Mouse (Mus musculus) kidney, adult 9 months (tissue): ENCODE results near the gene Arrb1.
A peak's percentile ranks its signal among the peaks of the same experiment; 100 is the strongest.
"Not testable (repeated sequence)": the region's sequence is repeated elsewhere in the genome, so short reads cannot be mapped to it uniquely, and the experiment has no call there.

Experiments used
- DNase-seq: peaks from one replicate; pipeline ENCODE4 v3.0.0; 2022

The Arrb1 gene

DNA sequence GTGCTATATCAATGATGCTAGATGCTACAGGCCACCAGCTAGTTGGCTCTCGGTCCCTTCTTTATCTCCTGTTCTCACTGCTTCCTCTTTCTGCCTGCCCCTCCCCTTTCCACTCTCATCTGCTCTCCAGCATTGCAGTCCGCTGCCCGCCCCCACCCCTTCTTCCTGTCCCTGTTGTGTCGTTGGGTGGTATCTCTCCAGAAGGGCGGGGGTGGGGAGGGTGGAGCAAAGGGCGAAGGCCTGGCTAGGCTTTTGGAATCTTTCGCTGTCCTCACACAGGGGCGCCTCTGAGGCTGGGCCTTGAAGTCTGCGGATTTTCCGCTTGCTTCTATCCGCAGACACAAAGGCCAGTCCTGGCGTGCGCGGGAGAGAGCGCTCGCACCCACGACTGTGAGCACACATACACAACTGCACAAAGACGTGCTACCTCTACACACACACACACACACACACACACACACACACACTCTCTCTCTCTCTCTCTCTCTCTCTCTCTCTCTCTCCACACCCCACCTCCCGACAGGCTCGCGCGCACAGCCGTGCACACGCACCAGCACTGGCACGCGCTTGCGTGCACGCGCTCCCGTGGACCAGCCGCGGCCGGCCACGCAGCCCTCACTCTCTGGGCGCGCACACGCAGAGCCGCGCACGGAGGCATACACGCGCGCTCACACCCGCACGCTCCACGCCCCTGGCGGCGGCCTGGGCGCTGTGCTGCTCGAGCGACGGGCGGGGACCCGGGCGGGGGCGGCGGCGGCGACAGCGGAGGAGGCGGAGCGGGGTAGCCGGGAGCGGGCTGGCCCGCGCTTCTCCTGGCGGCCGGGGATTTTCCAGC is at the start of gene Arrb1:
Gene Arrb1 (plus strand): TSS at position 566 of the 835 bp plus-strand sequence.
- DNase-seq, result peak; percentile 67

DNA sequence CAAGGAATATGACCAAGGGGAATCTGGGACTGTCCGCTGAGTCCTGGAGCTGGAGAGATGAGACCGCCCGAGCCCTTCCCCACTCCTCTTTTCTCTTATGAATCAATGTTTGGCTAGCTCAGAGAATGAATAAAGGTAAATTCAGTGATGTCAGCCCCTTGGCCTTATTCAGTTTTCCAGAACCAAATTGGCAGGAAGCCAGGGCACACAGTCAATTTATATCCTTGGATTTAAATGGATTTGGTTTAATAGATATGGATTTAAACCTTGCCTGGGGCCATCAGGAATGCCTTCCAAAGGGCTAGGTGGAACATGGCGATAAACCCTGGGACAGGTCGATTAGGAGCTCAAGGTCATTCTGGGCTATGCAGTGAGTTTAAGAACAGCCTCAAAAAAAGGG is 45.6 kb upstream of the Arrb1 start:
- DNase-seq, result no peak

DNA sequence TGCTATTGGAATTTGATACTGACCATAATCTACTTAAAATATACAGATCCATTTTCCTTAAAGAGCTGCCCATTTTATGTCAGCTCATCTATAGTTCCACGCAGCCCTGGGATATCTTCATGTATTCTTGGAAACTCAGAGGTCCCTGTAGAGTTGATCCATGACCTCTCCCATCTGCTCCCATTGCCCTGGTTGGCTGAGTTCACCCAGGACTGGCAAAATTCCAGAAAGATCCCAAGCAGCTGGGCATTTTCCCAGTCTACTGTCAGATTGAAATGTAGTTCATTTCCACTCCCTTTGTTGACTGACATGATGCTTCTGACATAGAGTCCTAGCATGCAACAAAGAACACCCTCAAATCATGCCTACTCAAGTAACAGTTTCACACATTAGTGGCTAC is 36.1 kb upstream of the Arrb1 start:
- DNase-seq, result no peak

DNA sequence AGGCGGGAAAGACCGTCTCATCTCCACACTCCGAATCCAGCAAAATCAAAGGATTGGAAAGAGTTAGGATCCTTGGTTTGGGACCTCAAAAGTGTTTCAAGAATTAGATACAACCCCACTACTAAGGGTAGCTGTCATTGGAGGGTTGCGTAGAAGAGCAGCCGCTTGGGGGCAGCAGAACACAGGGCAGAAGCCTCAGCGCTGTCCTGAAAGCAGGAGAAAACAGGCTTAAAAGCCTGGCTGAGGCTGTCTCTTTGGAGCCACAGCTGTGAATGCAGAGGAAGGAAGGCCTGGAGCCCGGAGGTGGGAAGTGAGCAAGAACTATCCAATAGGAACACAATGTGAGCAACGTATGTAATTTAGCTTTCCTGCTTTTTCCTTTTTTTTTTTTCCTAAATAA is 35.1 kb upstream of the Arrb1 start:
- DNase-seq, result peak; percentile 84

DNA sequence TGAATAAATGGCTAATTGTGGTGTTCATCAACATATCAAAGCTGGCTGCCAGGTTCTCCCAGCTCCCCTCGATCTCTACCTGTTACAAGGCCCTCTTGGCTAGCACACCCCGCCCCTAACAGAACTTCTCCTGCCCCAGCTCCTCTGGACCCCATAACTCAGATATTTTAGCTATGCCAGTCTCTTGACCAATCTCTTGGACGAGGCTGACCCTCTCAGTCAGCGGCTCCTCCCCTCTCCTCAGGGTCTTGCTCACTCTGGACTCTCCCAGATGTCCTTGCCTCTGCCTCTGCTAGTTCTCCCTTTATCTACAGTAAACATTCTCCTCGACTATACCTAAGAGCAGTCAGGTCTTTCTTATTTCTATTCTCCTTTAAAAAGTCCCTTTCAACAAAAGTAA is 34.6 kb upstream of the Arrb1 start:
- no peak for DNase-seq

DNA sequence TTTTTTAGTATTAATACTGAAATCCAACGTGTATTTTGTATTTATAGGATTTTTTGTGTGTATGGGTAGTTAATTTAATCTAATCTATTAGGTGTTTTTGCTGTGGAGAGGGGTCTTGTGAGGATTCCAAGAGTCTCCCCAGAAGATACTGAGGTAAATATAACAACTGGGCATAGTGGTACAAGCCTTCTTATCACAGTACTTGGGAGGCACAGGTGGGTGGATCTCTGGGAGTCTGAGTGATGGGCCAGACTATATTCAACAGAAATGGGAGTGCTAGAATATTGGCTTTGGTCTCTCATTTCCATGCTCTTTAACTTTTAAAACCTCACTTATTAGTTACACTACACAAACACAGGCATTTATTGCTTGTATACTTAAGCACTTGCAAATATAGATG is 34.1 kb upstream of the Arrb1 start:
- DNase-seq, result no peak

DNA sequence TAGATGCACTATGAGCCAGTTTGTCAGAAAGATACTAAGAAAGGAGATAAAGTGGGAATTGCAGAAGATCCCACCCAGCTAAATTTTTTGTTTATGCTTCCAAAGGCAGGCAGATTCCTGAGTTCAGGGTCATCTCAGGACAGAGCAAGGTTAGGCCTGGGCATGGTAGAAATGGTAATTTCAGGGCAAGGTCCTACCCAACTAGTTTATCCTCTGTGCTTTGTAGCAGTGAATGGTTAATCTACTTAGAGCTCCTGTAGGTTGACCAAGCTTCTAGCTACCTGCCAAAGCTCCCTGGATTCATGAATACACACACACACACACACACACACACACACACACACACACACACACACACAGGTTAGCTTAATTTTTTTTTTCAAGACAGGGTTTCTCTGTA is 30.7 kb upstream of the Arrb1 start:
- peak; percentile 58 for DNase-seq

DNA sequence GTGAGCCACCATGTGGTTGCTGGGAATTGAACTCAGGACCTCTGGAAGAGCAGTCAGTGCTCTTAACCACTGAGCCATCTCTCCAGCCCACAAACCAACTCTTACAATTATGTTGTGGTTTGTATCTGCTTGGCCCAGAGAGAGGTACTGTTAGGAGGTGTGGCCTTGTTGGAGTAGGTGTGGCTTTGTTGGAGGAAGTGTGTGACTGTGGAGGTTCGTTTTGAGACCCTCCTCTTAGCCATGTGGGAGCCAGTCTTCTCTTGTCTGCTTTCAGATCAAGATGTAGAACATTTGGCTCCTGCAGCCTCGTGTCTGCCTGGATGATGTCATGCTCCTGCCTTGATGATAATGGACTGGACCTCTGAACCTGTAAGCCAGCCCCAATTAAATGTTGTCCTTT is 27.1 kb upstream of the Arrb1 start:
- not testable (repeated sequence) for DNase-seq

DNA sequence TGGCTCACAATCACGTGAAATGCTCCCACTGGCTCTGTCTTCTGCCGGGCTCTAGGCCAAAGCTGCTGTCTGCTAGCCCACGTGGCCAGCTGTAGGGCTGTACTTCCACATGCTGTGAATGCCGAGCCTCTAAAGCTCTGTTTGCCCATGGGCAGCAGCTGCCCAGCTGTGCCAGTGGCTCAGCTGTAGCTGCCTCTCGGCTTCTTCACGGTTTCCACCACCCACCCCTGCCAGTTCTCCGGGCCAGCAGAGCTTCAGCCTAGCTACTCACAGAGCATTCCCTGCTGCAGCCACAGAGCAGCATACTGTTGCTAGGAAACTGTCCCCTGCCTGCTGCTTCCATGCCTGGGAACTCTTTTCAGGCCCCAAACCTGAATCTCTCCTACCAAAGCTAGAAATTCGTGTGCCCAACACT is 25.2 kb upstream of the Arrb1 start:
- peak; percentile 55 for DNase-seq

DNA sequence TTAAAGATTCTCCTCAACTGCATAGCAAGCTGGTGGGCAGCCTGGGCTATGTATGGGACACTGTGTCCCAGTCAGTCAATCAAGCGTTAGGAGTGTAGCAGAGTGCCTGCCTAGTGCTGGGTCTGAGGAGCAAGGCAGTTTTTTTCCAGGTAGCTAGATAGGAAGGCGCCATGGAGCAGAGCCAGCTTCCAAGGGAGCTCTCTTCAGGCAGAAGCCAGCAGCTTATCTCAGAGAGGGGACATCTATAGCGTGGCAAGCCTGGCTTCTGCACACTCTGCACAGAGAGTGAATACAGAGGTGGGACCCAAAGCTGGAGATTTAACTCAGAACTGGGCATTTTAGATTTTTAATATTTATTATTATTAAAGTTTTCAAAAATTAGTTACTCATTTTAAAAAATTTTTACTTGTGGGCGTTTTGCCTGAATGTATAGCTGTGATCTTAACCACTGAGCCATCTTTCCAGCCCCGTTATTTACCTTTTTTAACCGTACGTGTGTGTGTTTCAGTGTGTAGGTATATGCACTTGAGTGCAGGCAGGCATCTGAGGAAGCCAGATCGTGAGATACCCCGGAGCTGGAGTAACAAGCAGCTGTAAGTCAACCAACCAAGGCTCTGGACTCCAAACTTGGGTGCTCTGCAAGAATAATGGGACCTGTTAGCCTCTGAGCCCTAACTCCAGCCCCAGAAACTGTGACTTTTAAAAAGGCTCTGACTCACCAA is 19.0 kb upstream of the Arrb1 start:
- DNase-seq, result no peak

DNA sequence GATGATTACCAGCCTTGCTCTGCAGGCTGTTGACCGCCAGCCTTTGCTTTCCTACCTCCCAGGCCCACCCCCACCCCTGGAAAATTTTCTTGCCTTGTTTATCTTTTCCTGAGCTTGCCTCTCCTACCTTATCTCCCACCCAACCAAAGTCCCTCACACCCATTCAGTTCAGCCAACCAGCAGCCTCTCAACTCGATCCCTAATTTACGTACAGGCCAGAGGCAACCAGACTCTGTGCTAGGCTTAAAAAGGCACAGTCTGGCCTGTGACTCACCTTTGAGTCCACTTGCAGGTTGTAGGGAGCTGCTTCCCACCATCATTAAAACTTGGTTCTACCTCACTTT is 18.5 kb upstream of the Arrb1 start:
- no peak for DNase-seq

DNA sequence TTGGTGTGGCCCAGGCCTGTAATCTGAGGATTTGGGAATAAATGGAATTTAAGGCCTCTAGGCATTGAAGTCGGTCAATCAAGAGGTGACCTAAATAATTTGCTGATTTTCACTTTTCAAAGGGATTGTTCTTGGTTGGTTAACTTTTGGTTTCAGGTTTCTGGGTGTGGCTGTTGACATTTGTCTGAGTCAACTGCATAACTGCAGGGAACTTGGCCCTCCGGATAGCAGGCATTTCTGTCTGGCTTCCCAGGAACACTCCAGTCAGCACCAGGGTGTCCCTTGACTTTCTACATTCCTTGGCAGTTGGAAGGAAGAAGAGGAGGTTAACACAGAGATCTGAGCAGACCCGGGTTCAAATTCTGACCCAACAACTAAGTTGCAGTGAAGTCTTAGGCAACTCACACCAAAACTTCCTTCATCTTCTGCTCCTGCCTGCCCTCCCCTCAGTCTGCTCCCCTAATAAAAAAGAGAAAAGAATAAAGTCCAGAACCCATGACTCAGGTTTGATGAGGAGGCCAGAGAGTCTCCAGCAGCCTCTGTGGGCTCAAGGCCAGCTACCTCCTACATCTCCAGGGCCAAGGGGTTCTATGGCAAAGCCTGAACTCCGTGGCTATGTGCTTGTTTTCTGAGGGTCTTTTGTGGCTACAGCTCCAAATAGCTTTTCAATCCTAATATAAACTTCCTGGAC is 16.2 kb upstream of the Arrb1 start:
- peak; percentile 38 for DNase-seq

DNA sequence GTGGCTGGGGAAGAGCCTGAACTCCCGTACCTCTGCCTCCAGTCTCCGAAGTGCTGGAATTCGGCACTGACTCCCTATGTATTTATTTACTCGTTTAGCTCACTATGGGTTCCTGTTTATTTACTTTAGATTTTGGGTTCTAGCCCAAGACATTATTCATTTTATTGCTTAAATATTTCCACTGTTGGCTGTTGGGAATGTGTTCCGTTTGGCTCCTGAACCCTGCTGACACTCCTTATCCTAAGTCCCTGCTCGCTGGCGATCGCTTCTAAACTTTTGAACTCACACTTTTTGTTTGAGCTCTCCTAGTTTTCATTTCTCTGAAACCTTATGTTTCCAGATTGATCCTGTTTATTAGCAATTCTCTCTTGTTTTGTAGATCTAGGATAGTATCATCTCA is 12.1 kb upstream of the Arrb1 start:
- no peak for DNase-seq

DNA sequence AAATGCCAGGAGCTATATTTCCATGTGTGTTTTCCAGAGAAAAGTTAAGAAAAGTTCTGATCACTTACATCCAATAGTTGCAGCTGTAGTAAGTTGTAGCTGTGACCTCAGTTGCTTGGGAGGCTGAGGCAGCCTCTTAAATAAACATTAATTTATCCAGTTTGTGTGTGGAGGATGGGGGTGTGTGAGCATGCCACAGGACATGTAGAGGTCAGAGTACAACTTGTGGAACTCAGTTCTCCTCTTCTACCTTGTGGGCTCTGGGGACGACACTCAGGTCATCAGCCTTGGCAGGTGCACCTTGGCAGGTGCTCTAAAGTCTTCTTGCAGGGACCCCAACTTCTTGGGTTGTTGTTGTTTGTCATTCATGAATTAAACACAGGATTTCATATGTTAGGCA is 11.4 kb upstream of the Arrb1 start:
- DNase-seq, result peak; percentile 60

DNA sequence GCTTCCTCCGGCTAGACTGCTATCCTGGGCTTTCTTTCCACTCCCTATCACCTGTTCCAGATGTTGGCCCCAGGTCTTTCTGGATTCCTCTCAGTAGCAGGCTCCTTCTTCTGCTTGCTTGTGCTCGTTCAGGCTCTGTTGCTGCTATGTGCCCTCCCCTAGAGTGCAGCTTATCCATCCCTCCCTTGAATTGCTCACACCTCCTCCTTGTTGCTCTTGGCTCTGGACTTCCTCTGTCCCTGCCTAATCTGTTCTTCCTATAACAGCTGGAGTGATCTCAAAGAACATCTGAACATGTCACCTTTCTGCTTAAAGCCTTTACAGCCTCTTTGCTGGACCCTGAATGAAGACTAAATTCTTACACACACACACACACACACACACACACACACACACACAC is 6.7 kb upstream of the Arrb1 start:
- no peak for DNase-seq

DNA sequence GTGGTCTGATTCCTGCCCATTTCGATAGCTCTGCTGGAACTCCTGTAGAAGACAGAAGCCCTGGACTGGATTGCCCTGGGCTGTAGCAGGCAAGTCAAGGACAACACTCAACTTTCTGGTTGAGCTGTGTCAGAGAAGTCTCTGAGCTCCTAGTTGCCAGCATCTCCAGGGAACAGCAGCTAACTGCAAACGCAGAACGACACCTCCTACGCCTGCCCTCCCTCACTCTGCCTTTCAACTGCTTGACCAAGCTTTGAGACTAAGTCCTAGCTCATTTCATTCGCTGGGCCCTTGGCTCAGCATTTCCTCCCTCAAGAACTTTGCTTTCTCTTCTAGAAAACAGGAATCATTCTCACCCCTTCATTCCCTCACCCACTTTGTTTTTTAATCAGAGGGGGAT is 5.9 kb upstream of the Arrb1 start:
- no peak for DNase-seq

DNA sequence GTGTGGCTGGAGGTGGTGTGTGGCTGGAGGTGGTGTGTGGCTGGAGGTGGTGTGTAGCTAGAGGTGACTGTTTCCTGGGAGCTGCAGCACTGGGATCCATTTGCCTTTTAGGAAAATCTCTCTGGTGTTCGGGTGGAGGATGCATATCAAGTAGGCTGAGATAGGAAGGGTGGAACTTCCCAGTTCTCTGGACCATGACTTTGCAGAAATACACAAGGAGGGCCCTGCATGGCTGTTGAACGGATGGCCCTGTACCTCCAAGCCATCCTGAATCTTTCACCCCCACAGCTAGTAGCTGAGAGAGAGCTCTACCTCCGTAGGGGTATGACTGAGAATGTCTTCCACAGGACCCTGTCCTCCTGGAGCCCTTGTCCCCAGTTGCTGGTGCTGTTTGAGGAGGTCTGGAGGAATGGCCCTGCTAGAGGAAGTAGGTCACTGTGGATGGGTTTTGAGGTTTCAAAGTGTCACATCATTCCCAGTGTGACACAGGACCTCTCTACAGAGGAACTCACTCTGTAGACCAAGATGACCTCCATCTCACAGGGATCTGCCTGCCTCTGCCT is 3.8 kb upstream of the Arrb1 start:
- DNase-seq, result no peak

DNA sequence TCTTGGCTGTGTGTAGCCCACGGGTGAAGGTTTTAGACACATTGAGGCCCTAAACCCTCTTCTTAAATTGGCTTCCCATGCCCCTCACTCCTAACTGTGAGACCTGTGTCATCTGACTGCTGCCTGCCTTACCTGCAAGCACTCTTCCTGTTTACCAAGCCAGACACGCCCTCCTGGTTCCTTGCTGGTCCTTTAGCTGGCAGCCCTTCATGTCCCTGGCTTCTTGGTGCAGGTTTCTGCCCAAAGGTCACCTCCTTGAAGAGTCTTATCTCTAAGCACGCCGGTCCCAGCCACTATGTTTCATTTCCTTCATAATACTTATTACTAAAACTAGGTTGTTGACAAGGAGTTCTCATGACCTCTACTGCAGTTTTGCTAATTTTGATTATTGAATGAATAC is 2.7 kb upstream of the Arrb1 start:
- DNase-seq, result no peak

DNA sequence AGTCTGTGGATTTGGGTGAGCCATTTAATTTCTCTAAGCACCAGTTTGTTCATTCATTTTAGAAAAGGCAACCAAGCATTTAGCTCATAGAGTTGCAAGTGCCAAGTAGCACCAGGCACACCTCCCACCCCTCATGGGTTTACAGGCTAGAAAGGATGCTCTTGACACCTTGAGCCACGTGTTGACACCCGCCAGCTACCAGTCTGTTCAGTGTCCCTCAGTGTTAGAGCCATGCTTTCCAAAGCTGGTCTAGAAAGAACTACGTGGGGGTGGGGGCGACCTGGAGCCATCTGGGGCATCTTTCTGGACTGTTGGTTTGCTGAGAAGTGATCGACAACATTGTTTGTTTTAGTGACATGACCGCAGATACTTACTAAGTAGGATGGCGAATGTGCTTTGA is 1.7 kb upstream of the Arrb1 start:
- no peak for DNase-seq

DNA sequence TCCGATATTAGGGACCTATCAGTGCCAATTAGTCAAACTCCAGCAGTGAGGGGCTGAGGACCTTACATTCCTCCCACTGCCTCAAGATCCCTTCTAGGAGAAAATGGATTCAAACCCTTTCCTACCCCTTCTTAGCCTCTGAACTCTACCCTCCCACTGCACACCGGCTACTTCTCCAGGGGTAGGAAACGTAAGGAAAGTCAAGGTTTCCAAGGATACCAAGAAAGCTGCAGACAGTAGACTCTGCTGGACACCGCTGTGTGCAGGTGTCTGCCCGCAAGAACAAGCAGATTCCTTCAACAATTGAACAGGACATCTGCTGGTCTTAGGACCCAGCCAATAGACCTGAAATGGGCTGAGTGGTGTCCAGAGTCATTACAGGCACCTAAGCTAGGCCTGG is 765 bp upstream of the Arrb1 start:
- no peak for DNase-seq

DNA sequence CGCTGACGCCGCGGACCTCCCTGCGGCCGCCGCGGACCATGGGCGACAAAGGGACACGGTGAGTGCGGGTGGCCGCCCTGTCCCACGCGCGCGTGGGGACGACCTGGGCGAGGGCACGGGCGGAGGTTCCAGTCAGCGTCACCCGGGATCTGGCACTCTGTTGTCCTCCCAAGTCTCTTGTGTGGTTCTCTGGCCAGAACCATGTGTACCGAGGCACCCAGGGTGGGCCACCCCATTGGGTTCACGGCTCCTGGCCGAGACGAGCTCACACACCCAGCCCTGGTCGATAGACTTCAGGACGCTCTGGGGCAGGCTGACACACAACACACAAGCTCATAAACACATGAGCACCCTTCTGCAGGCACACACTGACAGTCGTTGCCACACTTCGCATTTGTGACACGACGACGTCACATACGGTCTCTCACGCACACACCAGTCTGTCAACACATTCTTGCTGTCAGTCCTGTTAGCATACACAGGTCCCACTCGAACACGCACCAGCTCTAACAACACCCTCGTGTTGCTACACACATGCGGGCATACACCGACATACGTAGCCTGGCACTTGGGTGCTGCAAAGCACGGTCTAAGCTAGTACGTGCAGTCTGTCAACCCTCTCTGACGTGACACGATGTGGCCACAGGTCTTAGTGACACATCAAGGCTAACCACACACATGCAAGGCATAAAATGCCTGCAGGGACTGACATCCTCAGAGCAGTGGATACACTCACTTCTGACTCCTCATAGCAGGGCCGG is 655 bp downstream of the Arrb1 start:
- DNase-seq, result peak; percentile 40

DNA sequence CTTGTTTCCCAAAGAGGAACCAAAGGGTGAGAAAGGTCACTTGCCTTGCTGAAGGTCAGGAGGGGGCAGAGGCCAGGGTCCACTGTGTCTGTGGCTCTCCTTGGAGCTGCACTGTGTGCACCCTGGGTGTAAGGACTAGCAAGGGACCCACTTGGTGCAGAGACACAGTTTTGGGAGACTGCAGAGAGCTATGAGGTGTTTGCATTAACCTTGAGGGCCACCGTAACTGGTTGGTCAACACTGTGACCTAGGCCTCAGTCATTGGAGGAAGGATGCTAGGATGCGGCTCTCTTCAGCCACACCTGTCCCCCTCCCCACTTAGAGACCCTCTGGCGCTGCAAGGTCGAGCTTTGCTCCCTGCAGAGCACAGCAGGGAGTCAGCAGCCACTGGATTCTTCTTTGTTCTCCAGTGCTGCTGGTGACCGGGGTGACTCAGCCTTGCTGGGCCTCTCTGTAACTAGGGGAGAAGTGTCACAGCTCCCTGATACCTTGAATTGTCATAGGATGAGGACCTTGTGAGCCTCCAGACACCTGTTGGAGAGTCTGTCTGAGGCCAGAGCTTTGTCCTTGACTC is 2.0 kb downstream of the Arrb1 start:
- no peak for DNase-seq

DNA sequence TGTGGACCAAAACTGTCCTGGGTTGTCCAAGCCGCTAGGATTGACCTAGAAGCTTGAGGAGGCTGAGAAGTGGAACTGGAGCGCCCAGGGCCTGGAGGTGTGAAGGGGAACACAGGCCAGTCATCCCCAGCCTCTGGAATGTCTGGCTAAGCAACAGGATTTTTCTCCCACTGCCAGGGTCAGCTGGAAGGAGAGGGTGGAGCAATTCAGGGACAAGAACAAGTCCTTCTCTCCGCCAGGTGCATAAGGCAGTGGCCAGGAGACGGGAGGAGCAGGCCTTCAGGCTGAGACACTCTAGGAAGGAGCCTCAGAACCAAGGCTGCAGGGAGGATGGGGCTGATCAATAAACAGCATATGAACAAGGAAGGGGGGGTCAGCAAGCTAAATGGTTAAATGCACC is 3.2 kb downstream of the Arrb1 start:
- no peak for DNase-seq
